Mouse (Mus musculus) cerebellum, adult 18-20 months (tissue): ENCODE results near the gene Pcsk6.
"Not testable (repeated sequence)": the region's sequence is repeated elsewhere in the genome, so short reads cannot be mapped to it uniquely, and the experiment has no call there.

ENCODE experiments used
- DNase-seq, 2 experiments: peaks; one replicate each; pipeline ENCODE4 v3.0.0; 2021

Pcsk6 gene

DNA sequence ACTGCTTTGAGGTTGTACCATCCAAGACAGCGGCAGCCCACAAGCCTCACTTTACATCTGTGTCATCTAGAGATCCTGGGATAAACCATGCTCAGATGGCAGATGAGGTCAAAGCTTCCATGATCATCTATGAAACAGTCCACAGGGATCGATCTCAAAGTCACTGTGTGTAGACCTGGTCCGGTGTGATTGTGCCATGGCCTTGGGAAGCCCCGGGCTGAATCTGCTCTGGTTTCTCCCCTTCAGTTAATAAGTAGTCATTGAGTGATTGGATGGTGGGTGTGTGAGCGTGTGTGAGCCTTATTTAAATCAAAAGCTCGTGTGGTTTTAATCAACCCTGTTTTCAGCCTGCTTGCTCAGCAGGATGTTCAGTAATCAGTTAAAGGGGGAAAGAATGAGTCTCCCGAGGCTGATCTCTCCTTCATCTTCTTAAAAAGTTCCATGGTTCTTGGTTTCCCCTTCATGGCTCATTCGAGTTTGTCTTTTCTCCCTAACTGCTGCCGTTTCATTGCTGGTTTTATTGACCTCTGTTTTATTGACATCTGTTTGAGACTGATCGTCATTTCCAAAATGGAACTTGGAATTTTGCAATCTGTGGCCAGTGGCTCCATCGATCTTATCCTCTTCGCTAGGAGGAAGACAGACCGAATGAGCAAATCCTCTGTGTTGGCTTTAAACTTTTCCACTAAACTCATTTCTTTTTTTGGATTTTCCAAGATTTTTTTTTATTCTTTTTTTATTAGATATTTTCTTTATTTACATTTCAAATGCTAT is 142.5 kb downstream of the Pcsk6 start:
- no peak for DNase-seq

GRCm38 (mm10) chr7:66005066-66005465 is 143.5 kb downstream of the Pcsk6 start:
- no peak for DNase-seq

- DNase-seq, result peak; percentile 90 to 91
Measured at GRCm38 (mm10) chr7:66008161-66008891, 146.8 kb downstream of the Pcsk6 start.

GRCm38 (mm10) chr7:66008892-66009273 is 147.3 kb downstream of the Pcsk6 start:
- DNase-seq, result peak in 1 of 2 experiments; percentile 58

DNA sequence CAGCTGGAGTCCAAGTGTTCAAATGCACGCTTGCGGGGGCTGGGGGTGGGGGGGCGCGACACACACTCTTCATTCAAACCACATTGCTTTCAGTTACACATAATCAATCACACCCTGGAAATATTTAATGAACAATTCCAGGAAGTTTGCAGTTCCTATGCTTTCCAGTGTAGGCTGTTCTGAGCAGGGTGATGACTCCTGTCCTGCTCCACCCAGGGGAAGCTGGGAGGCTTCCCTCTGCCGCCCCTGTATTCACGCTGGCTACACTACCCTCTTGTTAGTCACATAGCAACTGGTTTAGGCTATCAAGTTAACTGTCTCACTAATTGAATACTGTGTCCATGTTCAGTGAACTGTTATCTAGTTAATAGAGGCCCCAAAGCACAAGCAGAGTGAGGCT is 149.0 kb downstream of the Pcsk6 start:
- no peak for DNase-seq

DNA sequence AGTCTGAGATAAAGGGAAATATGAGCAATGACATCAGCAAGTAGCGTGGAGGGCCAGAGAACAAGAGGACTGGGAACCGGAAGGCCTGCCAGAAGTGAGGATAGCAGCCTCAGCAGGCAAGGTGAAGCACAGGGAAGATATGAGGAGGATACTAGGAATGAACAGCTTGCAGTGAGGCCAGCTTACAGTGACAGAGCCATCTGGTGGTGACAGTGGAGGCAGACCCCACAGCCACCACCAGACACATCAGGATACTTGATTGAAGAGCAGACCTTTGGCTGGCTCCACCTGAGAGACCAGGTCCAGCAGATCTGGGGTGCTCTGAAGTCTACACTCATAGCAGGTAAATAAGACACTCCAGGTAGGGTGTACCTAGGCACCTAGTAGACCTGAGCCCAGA is 166.2 kb downstream of the Pcsk6 start:
- peak; percentile 60 to 64 for DNase-seq

- no peak for DNase-seq
Measured at GRCm38 (mm10) chr7:66028766-66029512, 167.4 kb downstream of the Pcsk6 start.

GRCm38 (mm10) chr7:66036809-66037208 is 175.3 kb downstream of the Pcsk6 start:
- no peak for DNase-seq

DNA sequence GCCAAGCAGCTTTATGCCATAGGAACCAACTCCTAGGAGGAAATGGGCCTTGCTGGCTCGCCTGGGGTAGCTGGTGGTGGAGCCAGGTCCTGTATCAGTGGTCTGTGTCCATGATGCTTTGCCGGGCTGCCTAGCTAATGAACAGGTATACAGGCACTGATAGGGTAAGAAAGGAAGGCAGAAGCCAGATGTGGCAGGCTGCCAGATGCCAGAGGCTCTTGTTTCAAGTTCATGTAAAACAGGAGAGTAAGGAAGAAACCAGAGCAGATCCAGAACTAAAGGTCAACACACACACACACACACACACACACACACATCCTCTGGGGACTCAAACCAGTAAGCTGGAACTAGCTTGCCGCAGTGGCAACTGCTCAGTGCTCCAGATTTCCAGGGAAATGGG is 176.7 kb downstream of the Pcsk6 start:
- DNase-seq, result peak in 1 of 2 experiments; percentile 50

- DNase-seq, result peak; percentile 68 to 79
Measured at GRCm38 (mm10) chr7:66038730-66039129, 177.2 kb downstream of the Pcsk6 start.

GRCm38 (mm10) chr7:66040026-66040814 is 178.7 kb downstream of the Pcsk6 start:
- DNase-seq, result no peak

DNA sequence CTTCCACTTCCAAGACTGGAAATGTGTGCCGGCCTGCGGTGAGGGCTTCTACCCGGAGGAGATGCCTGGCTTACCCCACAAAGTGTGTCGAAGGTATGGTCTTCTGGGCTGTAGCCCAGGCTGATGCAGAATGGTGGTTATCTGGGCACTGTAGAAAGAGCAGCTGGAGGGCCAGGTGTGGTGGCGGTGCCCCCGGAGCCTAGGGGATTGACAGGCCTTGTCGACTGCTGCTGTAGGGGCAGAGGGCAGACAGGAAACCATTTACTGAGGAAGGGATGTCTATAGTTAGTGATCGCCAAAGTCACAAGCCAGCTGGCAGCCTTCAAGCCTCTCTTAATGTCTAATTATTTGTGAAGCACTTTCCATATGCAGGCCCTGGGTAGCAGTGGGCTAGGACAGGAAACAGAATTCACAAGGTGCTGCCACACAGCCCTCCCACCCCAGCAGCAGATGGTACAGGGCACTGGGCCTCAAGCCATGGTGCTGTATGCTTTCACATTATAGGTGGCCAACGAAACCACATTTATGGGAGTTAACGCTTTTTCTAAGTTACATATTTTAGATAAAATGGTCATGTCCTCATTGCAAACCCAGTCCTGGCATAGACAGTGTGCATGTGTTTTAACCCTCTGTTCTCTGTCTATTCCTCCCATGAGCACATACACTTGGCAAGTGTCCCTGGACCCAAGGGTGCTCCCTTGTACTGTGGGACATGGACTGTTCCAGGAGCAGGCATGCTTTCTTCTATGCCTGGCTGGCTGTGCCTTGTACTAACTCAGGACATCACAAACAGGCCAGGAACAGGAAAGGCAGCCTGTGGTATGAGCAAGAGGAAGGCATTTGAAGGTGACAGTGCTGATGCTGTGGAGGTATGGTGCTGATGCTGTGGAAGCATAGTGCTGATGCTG is 182.3 kb downstream of the Pcsk6 start, which contains the start of gene Gm45213:
TSS of gene Gm45213 (plus strand) at position 51 of the 908 bp plus-strand sequence.
- DNase-seq, result peak; percentile 76 to 78

- DNase-seq, result no peak
Measured at GRCm38 (mm10) chr7:66044617-66045016, 183.1 kb downstream of the Pcsk6 start.

GRCm38 (mm10) chr7:66046921-66047918 is 185.7 kb downstream of the Pcsk6 start:
- DNase-seq, result no peak

DNA sequence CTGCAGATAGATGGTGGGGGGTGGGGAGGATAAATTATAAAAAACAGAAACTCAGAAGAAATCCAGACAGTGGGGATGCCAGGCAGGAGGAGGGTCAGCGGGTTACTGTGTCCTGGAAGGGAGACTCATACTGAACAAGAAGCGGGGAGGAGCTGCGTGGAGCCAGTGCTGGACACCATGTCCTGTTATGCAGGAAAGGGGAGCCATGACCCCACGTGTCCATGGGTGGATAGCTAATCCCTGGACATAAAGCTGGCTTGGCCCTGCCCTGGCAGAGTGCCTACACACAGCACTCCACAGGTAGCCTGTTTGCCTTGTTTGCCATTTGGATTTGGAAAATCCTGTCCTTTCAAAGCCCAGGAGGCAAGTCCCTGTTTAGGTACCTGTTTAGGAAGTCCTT is 186.4 kb downstream of the Pcsk6 start:
- no peak for DNase-seq

GRCm38 (mm10) chr7:66048446-66049230 is 187.1 kb downstream of the Pcsk6 start:
- DNase-seq, result no peak

- no peak for DNase-seq
Measured at GRCm38 (mm10) chr7:66053946-66054483, 192.5 kb downstream of the Pcsk6 start.

DNA sequence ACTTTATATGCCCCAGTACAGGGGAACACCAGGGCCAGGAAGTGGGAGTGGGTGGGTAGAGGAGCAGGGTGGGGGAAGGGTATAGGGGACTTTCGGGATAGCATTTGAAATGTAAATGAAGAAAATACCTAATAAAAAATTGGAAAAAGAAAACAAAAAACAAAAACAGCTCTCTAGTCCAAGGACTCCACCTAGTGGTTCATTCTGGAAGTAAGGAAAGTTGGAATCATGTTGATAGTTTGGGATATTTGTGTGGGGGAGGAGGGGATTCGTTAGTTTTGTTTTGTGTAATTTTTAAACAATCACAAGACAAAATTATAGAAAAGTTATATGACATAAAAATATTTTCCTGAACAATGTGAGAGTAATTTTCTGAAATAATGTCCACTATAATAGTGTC is 193.8 kb downstream of the Pcsk6 start:
- not testable (repeated sequence) for DNase-seq

GRCm38 (mm10) chr7:66058703-66059102 is 197.2 kb downstream of the Pcsk6 start, which contains the start of gene Snrpa1:
Gene Snrpa1, plus strand, starts transcription at chr7:66059003.
- no peak for DNase-seq
